Mouse (Mus musculus) MEL (cell line): ENCODE data around the gene Krt7. TPM values are rescaled to one million over a fixed set of nuclear protein-coding genes. Genes with fewer than 3 reads are reported as not detected.

Experiments used
- DNase-seq: peaks from one replicate; pipeline ENCODE4 v3.0.0; 2011; ENCODE audit warnings: low read depth, low spot score
- H3K27ac ChIP-seq: 2 replicates; pipeline ENCODE4 v1.5.1; 2012; ENCODE audit warnings: low read depth, mild to moderate bottlenecking, control low read depth, low read length, moderate library complexity; ENCODE audit not compliant: control insufficient read depth
- H3K27me3 ChIP-seq, 2 experiments: fragments of 150-350 bp in 1 of 2; sonication (generic) in 1 of 2; 2 replicates each; pipeline ENCODE4 v1.6.1; 2012; ENCODE audit warnings: low read length in 2 of 2, mild to moderate bottlenecking in 2 of 2, improper control_type of control experiment in 1 of 2, moderate library complexity in 1 of 2; ENCODE audit not compliant: insufficient read depth in 2 of 2, control insufficient read depth in 1 of 2
- H3K36me3 ChIP-seq, 2 experiments: 2 replicates each; pipeline ENCODE4 v1.6.1; 2012 to 2014; ENCODE audit warnings: low read length in 2 of 2, improper control_type of control experiment in 1 of 2, inconsistent platforms in 1 of 2, mild to moderate bottlenecking in 1 of 2; ENCODE audit not compliant: insufficient read depth in 2 of 2, control insufficient read depth in 1 of 2
- H3K4me1 ChIP-seq, 2 experiments: fragments of 150-350 bp in 1 of 2; sonication (generic) in 1 of 2; 2 replicates each; pipeline ENCODE4 v1.6.1; 2012; ENCODE audit warnings: low read length in 2 of 2, improper control_type of control experiment in 1 of 2, mild to moderate bottlenecking in 1 of 2; ENCODE audit not compliant: insufficient read depth in 2 of 2, control insufficient read depth in 1 of 2
- H3K4me3 ChIP-seq, 2 experiments: fragments of 150-350 bp in 1 of 2; sonication (generic) in 1 of 2; 2 replicates each; pipeline ENCODE4 v1.5.1; 2012; ENCODE audit warnings: low read depth in 2 of 2, low read length in 2 of 2, mild to moderate bottlenecking in 2 of 2, moderate library complexity in 2 of 2, control low read depth in 1 of 2, improper control_type of control experiment in 1 of 2; ENCODE audit not compliant: control insufficient read depth in 1 of 2, insufficient read depth in 1 of 2
- H3K79me2 ChIP-seq: 2 replicates; pipeline ENCODE4 v1.6.1; 2012; ENCODE audit warnings: mild to moderate bottlenecking, low read length, moderate library complexity; ENCODE audit not compliant: control insufficient read depth, poor library complexity, insufficient read depth
- H3K9ac ChIP-seq: 2 replicates; pipeline ENCODE4 v1.6.1; 2012; ENCODE audit warnings: low read depth, mild to moderate bottlenecking, control low read depth, low read length, moderate library complexity; ENCODE audit not compliant: control insufficient read depth, poor library complexity, severe bottlenecking
- H3K9me3 ChIP-seq: fragments of 150-350 bp; sonication (generic); replicated peaks from 2 replicates; pipeline ENCODE4 v1.6.1; 2012; ENCODE audit warnings: mild to moderate bottlenecking, low read length, improper control_type of control experiment, moderate library complexity; ENCODE audit not compliant: insufficient read depth
- CHD2 ChIP-seq: IDR thresholded peaks from 2 replicates; pipeline ENCODE4 v1.6.1; 2011; ENCODE audit warnings: low read length, improper control_type of control experiment
- CTCF ChIP-seq, 3 experiments: IDR thresholded peaks in 2 of 3; conservative IDR thresholded peaks in 1 of 3; 2 replicates each; pipeline ENCODE4 v1.5.1; 2011 to 2012; ENCODE audit warnings: low read length in 3 of 3, low read depth in 2 of 3, mild to moderate bottlenecking in 2 of 3, improper control_type of control experiment in 1 of 3, inconsistent platforms in 1 of 3, mixed read lengths in 1 of 3, moderate library complexity in 1 of 3; ENCODE audit not compliant: control insufficient read depth in 1 of 3, insufficient read depth in 1 of 3, poor library complexity in 1 of 3, severe bottlenecking in 1 of 3
- E2F4 ChIP-seq: IDR thresholded peaks from 2 replicates; pipeline ENCODE4 v1.6.1; 2011; ENCODE audit warnings: low read depth, low read length, improper control_type of control experiment, borderline replicate concordance
- ELF1 ChIP-seq: IDR thresholded peaks from 2 replicates; pipeline ENCODE4 v1.6.1; 2014; ENCODE audit warnings: low read depth, mild to moderate bottlenecking, inconsistent platforms, low read length, improper control_type of control experiment, moderate library complexity
- GABPA ChIP-seq: IDR thresholded peaks from 2 replicates; pipeline ENCODE4 v1.6.1; 2012; ENCODE audit warnings: low read depth, mild to moderate bottlenecking, inconsistent platforms, low read length, improper control_type of control experiment, moderate library complexity
- GATA1 ChIP-seq: IDR thresholded peaks from 2 replicates; pipeline ENCODE4 v1.6.1; 2011; ENCODE audit warnings: low read depth, low read length, improper control_type of control experiment
- JUND ChIP-seq: IDR thresholded peaks from 2 replicates; pipeline ENCODE4 v1.6.1; 2011; ENCODE audit warnings: low read depth, mild to moderate bottlenecking, improper control_type of control experiment, low read length
- KAT2A ChIP-seq: conservative IDR thresholded peaks from 2 replicates; pipeline ENCODE4 v1.6.1; 2012; ENCODE audit warnings: low read depth, low read length, improper control_type of control experiment, inconsistent platforms
- MXI1 ChIP-seq: IDR thresholded peaks from 2 replicates; pipeline ENCODE4 v1.6.1; 2011; ENCODE audit warnings: mild to moderate bottlenecking, low read depth, low read length, improper control_type of control experiment
- MYB ChIP-seq: IDR thresholded peaks from 2 replicates; pipeline ENCODE4 v1.6.1; 2011; ENCODE audit warnings: mild to moderate bottlenecking, low read depth, low read length, improper control_type of control experiment
- MYC ChIP-seq: IDR thresholded peaks from 2 replicates; pipeline ENCODE4 v1.6.1; 2011; ENCODE audit warnings: low read depth, mild to moderate bottlenecking, low read length, improper control_type of control experiment, moderate library complexity
- NELFE ChIP-seq: IDR thresholded peaks from 2 replicates; pipeline ENCODE4 v1.6.1; 2011; ENCODE audit warnings: low read depth, low read length, improper control_type of control experiment
- NRF1 ChIP-seq: IDR thresholded peaks from 2 replicates; pipeline ENCODE4 v1.6.1; 2014; ENCODE audit warnings: low read depth, mild to moderate bottlenecking, inconsistent platforms, low read length, improper control_type of control experiment, moderate library complexity; ENCODE audit not compliant: poor library complexity, insufficient read depth, severe bottlenecking
- POLR2A ChIP-seq, 2 experiments: IDR thresholded peaks; 2 replicates each; pipeline ENCODE4 v1.6.1; 2011 to 2012; ENCODE audit warnings: low read length in 2 of 2, mild to moderate bottlenecking in 2 of 2, control low read depth in 1 of 2, improper control_type of control experiment in 1 of 2, low read depth in 1 of 2, moderate library complexity in 1 of 2; ENCODE audit not compliant: control insufficient read depth in 1 of 2, insufficient read depth in 1 of 2, poor library complexity in 1 of 2
- POLR2AphosphoS5 ChIP-seq: IDR thresholded peaks from 2 replicates; pipeline ENCODE4 v1.6.1; 2012; ENCODE audit warnings: low read depth, borderline replicate concordance, mild to moderate bottlenecking, inconsistent platforms, low read length, moderate library complexity, mixed read lengths
- RAD21 ChIP-seq: IDR thresholded peaks from 2 replicates; pipeline ENCODE4 v1.6.1; 2011; ENCODE audit warnings: mild to moderate bottlenecking, low read depth, low read length, improper control_type of control experiment
- TAL1 ChIP-seq: IDR thresholded peaks from 2 replicates; pipeline ENCODE4 v1.6.1; 2012; ENCODE audit warnings: mild to moderate bottlenecking, inconsistent platforms, low read length, moderate library complexity, mixed read lengths
- TCF12 ChIP-seq: IDR thresholded peaks from 2 replicates; pipeline ENCODE4 v1.6.1; 2014; ENCODE audit warnings: low read depth, mild to moderate bottlenecking, inconsistent platforms, low read length, improper control_type of control experiment, moderate library complexity
- UBTF ChIP-seq: IDR thresholded peaks from 2 replicates; pipeline ENCODE4 v1.6.1; 2012; ENCODE audit warnings: low read depth, mild to moderate bottlenecking, inconsistent platforms, low read length, improper control_type of control experiment, moderate library complexity, borderline replicate concordance; ENCODE audit not compliant: insufficient read depth
- ZMIZ1 ChIP-seq: IDR thresholded peaks from 2 replicates; pipeline ENCODE4 v1.6.1; 2012; ENCODE audit warnings: low read depth, mild to moderate bottlenecking, inconsistent platforms, low read length, improper control_type of control experiment, moderate library complexity
- ZNF384 ChIP-seq: IDR thresholded peaks from 2 replicates; pipeline ENCODE4 v1.6.1; 2012; ENCODE audit warnings: low read depth, mild to moderate bottlenecking, inconsistent platforms, low read length, improper control_type of control experiment
- polyA plus RNA-seq, 2 experiments: library from polyadenylated mRNA; stranded (reverse) in 1 of 2; unstranded in 1 of 2; fragments of >175 nt in 1 of 2; fragments of >200 nt in 1 of 2; gene quantifications; 2 replicates each; pipeline versions ENCODE4 v1.2.1 to v1.2.4; 2012; ENCODE audit warnings: low replicate concordance in 2 of 2, low read depth in 1 of 2; ENCODE audit not compliant: insufficient read length in 2 of 2, insufficient read depth in 1 of 2, missing spikeins in 1 of 2
- total RNA-seq: library from RNA; depleted of rRNA; stranded (reverse); fragments of 300-350 nt; gene quantifications from 2 replicates; pipeline ENCODE4 v1.2.3, GENCODE M21; 2012

Krt7 gene
- total and polyA plus RNA-seq, 3 experiments, result 0.03 to 0.04 TPM; not detected in 1

- no peaks in the 10 kb centered on the region for H3K27me3 ChIP-seq
- no peak for DNase-seq
- no peaks in the 10 kb centered on the region for H3K4me1 ChIP-seq
- no peaks in the 10 kb centered on the region for H3K36me3 ChIP-seq
- no peak overlapping the region for H3K4me3 ChIP-seq
- no peaks in the 10 kb centered on the region for H3K9me3 ChIP-seq
- no peak overlapping the region for H3K9ac ChIP-seq
- no peaks in the 10 kb centered on the region for H3K79me2 ChIP-seq
- no peak overlapping the region for H3K27ac ChIP-seq
- TF ChIP-seq KAT2A (no peak), MYB (no peak), POLR2AphosphoS5 (no peak), TCF12 (no peak), UBTF (no peak), E2F4 (no peak), NELFE (no peak), NRF1 (no peak), CTCF (IDR thresholded peaks at IDR 0.05 in 2 of 3, conservative IDR thresholded peaks at IDR 0.05 in 1 of 3; ENCODE audit: control insufficient read depth in 1 of 3, insufficient read depth in 1 of 3, low read depth in 2 of 3, low read length in 3 of 3, poor library complexity in 1 of 3, severe bottlenecking in 1 of 3) (no peak), MYC (no peak), ZNF384 (no peak), JUND (no peak), TAL1 (no peak), ELF1 (no peak)
These were observed 43.9 kb upstream of the Krt7 start for GRCm38 (mm10) chr15:101366926-101367325.

GRCm38 (mm10) chr15:101367497-101367896 lies 43.3 kb upstream of the Krt7 start:
- Histone ChIP-seq H3K4me1 (no peaks in the 10 kb centered on the region), H3K9ac (no peak overlapping the region), H3K79me2 (no peaks in the 10 kb centered on the region), H3K27me3 (no peaks in the 10 kb centered on the region; a peak in 1 of 4 replicates), H3K36me3 (no peaks in the 10 kb centered on the region), H3K27ac (no peak overlapping the region), H3K9me3 (no peaks in the 10 kb centered on the region), H3K4me3 (no peak overlapping the region)
- DNase-seq, result no peak
- no peak for TF ChIP-seq POLR2A (IDR thresholded peaks at IDR 0.05; ENCODE audit: control insufficient read depth in 1 of 2, insufficient read depth in 1 of 2, low read depth in 1 of 2, low read length in 2 of 2, poor library complexity in 1 of 2)
- no peak for TF ChIP-seq CHD2
- TF ChIP-seq MYB, result no peak
- TF ChIP-seq ZMIZ1, result no peak
- no peak for TF ChIP-seq GABPA
- TF ChIP-seq ZNF384, result no peak
- no peak for TF ChIP-seq POLR2AphosphoS5
- no peak for TF ChIP-seq RAD21
- TF ChIP-seq MXI1, result no peak
- TF ChIP-seq GATA1, result no peak
